Mouse (Mus musculus) mouse embryonic stem cell (cell line): ENCODE results near the gene Sulf2.
"Not testable (repeated sequence)": the region's sequence is repeated elsewhere in the genome, so short reads cannot be mapped to it uniquely, and the experiment has no call there.

Source experiments
- in situ Hi-C, 2 experiments: fragments of 300-500 bp; cut with MboI; formaldehyde crosslinking; loops; 1 replicate in 1 of 2; 3 replicates in 1 of 2; pipeline ENCODE4 v1.14.3; 2019 to 2020; ENCODE audit warnings: low sequenced_read_pairs in 2 of 2, low pct_unique_long_range_greater_than_20kb in 1 of 2, mixed read lengths in 1 of 2; ENCODE audit not compliant: unreplicated experiment in 1 of 2

Gene Sulf2

GRCm38 (mm10) chr2:166155454-166155815, at the start of gene Sulf2:
Gene Sulf2 (minus strand): TSS chr2:166155663.
- in situ Hi-C loops = no loop called here

- in situ Hi-C loops = loop anchor here in 1 of 2 experiments (10.0 kb wide), 1 partner anchor 131 kb away; no protein-coding TSS in a partner anchor
These were observed 48.7 kb upstream of the Sulf2 start for GRCm38 (mm10) chr2:166204174-166204573.

- in situ Hi-C loops = loop anchor here in 1 of 2 experiments (10.0 kb wide), 1 partner anchor 131 kb away; no protein-coding TSS in a partner anchor
These were observed 48.2 kb upstream of the Sulf2 start for GRCm38 (mm10) chr2:166203647-166204046.

- in situ Hi-C loops = no loop called here
These were observed 42.5 kb upstream of the Sulf2 start for GRCm38 (mm10) chr2:166197964-166198363.

GRCm38 (mm10) chr2:166197064-166197463, 41.6 kb upstream of the Sulf2 start:
- in situ Hi-C loops = no loop called here

GRCm38 (mm10) chr2:166196080-166196786, 40.8 kb upstream of the Sulf2 start:
- in situ Hi-C loops = no loop called here

GRCm38 (mm10) chr2:166195041-166195440, 39.6 kb upstream of the Sulf2 start:
- in situ Hi-C loops = no loop called here

- in situ Hi-C loops = no loop called here
These were observed 38.8 kb upstream of the Sulf2 start for GRCm38 (mm10) chr2:166194112-166194758.

GRCm38 (mm10) chr2:166193509-166193908, 38.0 kb upstream of the Sulf2 start:
- in situ Hi-C loops = no loop called here

- in situ Hi-C loops = no loop called here
These were observed 35.4 kb upstream of the Sulf2 start for GRCm38 (mm10) chr2:166190816-166191215.

- in situ Hi-C loops = no loop called here
These were observed 33.7 kb upstream of the Sulf2 start for GRCm38 (mm10) chr2:166189191-166189590.

GRCm38 (mm10) chr2:166187874-166188453, 32.5 kb upstream of the Sulf2 start:
- in situ Hi-C loops = not testable (repeated sequence)

GRCm38 (mm10) chr2:166187319-166187718, 31.9 kb upstream of the Sulf2 start:
- in situ Hi-C loops = not testable (repeated sequence)

- in situ Hi-C loops = no loop called here
These were observed 30.9 kb upstream of the Sulf2 start for GRCm38 (mm10) chr2:166186244-166186948.

- in situ Hi-C loops = no loop called here
These were observed 30.3 kb upstream of the Sulf2 start for GRCm38 (mm10) chr2:166185768-166186167.

GRCm38 (mm10) chr2:166184417-166184816, 29.0 kb upstream of the Sulf2 start:
- in situ Hi-C loops = no loop called here

- in situ Hi-C loops = no loop called here
These were observed 26.7 kb upstream of the Sulf2 start for GRCm38 (mm10) chr2:166182009-166182685.

GRCm38 (mm10) chr2:166180744-166181508, 25.5 kb upstream of the Sulf2 start:
- in situ Hi-C loops = no loop called here
